Mouse (Mus musculus) ZHBTc4 (cell line): Measurements from ENCODE around the gene Rbbp7.

ENCODE experiments used
- DNase-seq: peaks from one replicate; pipeline ENCODE4 v3.0.0-alpha.2; 2011; ENCODE audit warnings: low read depth, low spot score

Rbbp7 gene

GRCm38 (mm10) chrX:162760115-162760942 lies at the start of gene Rbbp7:
Gene Rbbp7, plus strand, starts transcription at chrX:162760402.
- DNase-seq, result peak; percentile 95

GRCm38 (mm10) chrX:162717837-162718236 lies 42.4 kb upstream of the Rbbp7 start:
- DNase-seq, result peak; percentile 78

GRCm38 (mm10) chrX:162719615-162720014 lies 40.6 kb upstream of the Rbbp7 start:
- DNase-seq, result peak; percentile 66

- DNase-seq, result peak; percentile 82
Observed at GRCm38 (mm10) chrX:162727367-162727777, 32.8 kb upstream of the Rbbp7 start.

GRCm38 (mm10) chrX:162727795-162728194 lies 32.4 kb upstream of the Rbbp7 start:
- DNase-seq, result no peak

GRCm38 (mm10) chrX:162728228-162728627 lies 32.0 kb upstream of the Rbbp7 start:
- DNase-seq, result no peak

- no peak for DNase-seq
Observed at GRCm38 (mm10) chrX:162730031-162730430, 30.2 kb upstream of the Rbbp7 start.

GRCm38 (mm10) chrX:162734997-162735929 lies 24.9 kb upstream of the Rbbp7 start:
- peak; percentile 63 for DNase-seq

GRCm38 (mm10) chrX:162736140-162736659 lies 24.0 kb upstream of the Rbbp7 start:
- DNase-seq, result peak; percentile 53

GRCm38 (mm10) chrX:162748696-162749420 lies 11.3 kb upstream of the Rbbp7 start:
- no peak for DNase-seq

GRCm38 (mm10) chrX:162752418-162752817 lies 7.8 kb upstream of the Rbbp7 start:
- DNase-seq, result no peak

- no peak for DNase-seq
Observed at GRCm38 (mm10) chrX:162754314-162754713, 5.9 kb upstream of the Rbbp7 start.

- peak; percentile 87 for DNase-seq
Observed at GRCm38 (mm10) chrX:162756058-162756457, 4.1 kb upstream of the Rbbp7 start.

GRCm38 (mm10) chrX:162759251-162760114 lies 719 bp upstream of the Rbbp7 start:
- DNase-seq, result peak; percentile 72

- peak; percentile 59 for DNase-seq
Observed at GRCm38 (mm10) chrX:162760958-162761515, 835 bp downstream of the Rbbp7 start.

GRCm38 (mm10) chrX:162761716-162762395 lies 1.7 kb downstream of the Rbbp7 start:
- peak; percentile 36 for DNase-seq

GRCm38 (mm10) chrX:162770726-162771125 lies 10.5 kb downstream of the Rbbp7 start:
- DNase-seq, result peak; percentile 76

- DNase-seq, result no peak
Observed at GRCm38 (mm10) chrX:162788372-162788771, 28.2 kb downstream of the Rbbp7 start.

- DNase-seq, result peak; percentile 24
Observed at GRCm38 (mm10) chrX:162791392-162791791, 31.2 kb downstream of the Rbbp7 start.
